Mouse (Mus musculus) left cerebral cortex, postnatal 36 days (tissue): ENCODE results near the gene Ccnd2. TPM values are rescaled to one million over a fixed set of nuclear protein-coding genes. Genes with fewer than 3 reads are reported as not detected.

ENCODE experiments used
- DNase-seq, 2 experiments: peaks; one replicate each; pipeline ENCODE4 v3.0.0; 2021 to 2022; ENCODE audit warnings: low spot score in 2 of 2, mixed read lengths in 1 of 2
- intact Hi-C: fragments of 180-260 bp; cut with DNase I; formaldehyde crosslinking; loops from one replicate; pipeline ENCODE4 v1.15.1; 2025
- total RNA-seq, 2 experiments: library from RNA; stranded (reverse); gene quantifications; 2 replicates each; pipeline ENCODE4 v1.2.3; 2021

The Ccnd2 gene
- total RNA-seq, 2 experiments from 2014 or later, result 86.5 to 89.5 TPM

DNA sequence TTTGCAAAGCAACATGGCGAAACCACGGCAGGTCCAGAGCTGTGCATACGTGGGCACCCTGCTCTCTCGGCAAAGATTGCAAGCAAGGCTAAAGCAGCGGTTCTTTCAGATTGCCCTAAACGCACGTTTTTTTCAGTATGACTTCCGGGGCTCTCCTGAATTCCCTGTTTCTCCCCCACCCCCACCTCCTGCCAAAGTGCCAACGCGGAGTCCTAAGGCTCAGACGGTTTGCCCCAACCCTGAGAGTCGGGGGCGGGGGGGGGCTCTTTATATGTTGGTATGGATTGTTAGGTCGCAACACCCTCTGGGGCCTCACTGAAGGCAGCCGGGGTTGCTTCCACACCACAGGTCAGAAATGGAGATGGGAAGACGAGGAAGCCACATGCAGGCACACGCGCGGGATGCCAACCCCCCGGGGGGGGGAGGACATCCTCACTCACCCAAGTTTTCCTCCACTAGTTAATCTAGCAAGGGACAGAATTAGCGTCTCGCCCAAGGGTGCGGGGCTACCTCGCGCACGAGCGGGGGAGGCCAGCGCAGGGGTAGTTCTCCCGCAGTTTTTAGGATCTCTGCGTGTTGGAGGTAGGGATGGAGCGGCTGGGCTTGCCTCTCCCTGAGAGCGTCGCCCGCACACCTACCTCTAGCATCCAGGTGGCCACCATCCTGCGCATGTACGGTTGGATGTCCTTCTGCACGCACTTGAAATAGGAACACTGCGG, 1.9 kb downstream of the Ccnd2 start:
- peak; percentile 56 to 68 for DNase-seq
- intact Hi-C loops, result loop anchor here (5.0 kb wide), 2 partner anchors 117 to 177 kb away; no protein-coding TSS in a partner anchor

DNA sequence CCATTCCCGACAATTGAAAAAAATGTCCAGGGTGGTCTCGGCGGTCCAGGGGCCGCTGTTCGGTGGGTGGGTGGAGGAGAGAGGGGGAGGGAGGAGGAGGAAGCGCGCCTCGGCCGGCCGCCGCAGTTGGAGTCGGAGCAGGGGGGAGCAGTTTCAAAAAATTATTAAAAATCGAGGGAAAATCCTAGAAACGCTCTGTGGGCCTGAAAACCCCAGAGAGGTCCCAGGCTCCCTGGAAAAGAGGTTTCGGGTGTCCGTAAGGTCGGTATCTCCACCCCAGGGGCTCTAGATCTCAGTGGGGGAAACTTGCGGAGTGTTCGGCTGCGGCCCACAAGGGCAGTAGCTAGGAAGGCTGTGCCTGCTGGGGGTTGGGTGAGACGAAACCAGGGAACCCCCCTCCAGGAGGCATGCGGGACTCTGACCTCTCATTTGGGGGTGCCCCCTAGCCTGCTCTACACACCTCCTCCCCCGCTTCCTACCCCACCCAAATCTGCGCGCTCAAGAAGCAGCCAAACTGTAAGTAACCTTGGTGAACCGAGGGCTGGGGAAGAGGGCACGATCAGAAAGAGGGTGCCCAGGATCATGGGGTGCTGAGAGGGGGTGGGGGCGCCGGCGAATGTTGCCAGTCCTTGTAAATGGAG, 2.6 kb downstream of the Ccnd2 start:
- no peak for DNase-seq
- intact Hi-C loops, result loop anchor here (5.0 kb wide), 1 partner anchor 178 kb away; no protein-coding TSS in a partner anchor

GRCm38 (mm10) chr6:127148526-127149302, 3.3 kb downstream of the Ccnd2 start:
- intact Hi-C loops, result loop anchor here (5.0 kb wide), 1 partner anchor 179 kb away; no protein-coding TSS in a partner anchor
- no peak for DNase-seq

DNA sequence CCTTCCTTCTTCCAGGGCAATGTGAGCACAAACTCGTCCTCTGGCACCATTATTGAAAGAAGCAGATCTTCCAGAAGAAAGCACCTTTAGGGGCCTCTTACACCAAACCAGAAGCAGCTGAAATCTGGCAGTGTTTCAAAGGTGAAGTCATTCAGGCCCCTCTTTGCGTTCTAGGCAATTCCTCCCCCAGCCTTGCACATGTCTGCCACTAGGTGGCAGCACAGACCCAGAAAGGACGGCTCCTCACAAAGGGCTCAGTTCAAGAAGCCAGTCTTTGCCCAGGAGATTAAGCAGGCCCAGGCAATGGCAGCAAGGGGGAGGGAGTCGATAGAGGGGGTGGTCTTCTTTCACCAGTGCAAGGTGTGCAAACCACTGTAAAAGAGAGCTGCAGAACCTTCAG, 4.3 kb downstream of the Ccnd2 start:
- peak; percentile 74 to 80 for DNase-seq
- intact Hi-C loops, result loop anchor here (1.0 to 5.0 kb wide), 3 partner anchors 180 to 299 kb away; partner anchors contain the start of gene Parp11

DNA sequence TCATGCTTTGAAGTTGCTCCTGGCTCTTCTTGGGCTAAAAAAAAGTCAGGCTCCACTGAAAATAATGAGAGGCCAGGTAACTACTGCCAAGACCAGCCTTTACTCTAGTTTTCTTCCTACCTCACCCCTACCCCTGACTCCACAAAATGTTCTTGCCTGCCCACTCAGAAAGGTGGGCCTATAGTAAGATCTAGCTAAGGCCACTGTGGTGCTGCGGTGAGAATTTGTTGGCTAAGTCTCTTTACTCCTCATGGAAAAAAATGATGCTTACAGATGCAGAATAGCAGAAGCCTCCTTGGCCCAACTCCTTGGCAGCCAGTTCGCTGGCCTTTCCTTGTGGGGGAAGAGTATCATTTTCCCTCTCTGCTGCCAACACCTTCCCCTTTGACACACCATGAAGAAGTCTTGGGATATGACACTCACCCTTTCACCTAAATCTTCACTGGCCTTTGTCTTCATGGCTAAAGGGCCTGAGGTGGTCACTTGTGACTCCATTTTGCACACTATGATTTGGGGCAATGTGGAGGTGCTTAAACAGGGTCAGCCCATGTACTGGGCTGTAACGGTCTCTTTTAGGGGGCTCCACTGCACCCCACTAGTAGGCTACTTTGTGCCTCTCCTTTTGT, 5.6 kb downstream of the Ccnd2 start:
- intact Hi-C loops, result loop anchor here (2.0 to 5.0 kb wide), 2 partner anchors 181 to 300 kb away; partner anchors contain the start of gene Parp11
- DNase-seq, result no peak

- DNase-seq, result no peak
- intact Hi-C loops, result loop anchor here (2.0 to 5.0 kb wide), 2 partner anchors 182 to 301 kb away; partner anchors contain the start of gene Parp11
These were observed 6.4 kb downstream of the Ccnd2 start for GRCm38 (mm10) chr6:127145464-127146190.

DNA sequence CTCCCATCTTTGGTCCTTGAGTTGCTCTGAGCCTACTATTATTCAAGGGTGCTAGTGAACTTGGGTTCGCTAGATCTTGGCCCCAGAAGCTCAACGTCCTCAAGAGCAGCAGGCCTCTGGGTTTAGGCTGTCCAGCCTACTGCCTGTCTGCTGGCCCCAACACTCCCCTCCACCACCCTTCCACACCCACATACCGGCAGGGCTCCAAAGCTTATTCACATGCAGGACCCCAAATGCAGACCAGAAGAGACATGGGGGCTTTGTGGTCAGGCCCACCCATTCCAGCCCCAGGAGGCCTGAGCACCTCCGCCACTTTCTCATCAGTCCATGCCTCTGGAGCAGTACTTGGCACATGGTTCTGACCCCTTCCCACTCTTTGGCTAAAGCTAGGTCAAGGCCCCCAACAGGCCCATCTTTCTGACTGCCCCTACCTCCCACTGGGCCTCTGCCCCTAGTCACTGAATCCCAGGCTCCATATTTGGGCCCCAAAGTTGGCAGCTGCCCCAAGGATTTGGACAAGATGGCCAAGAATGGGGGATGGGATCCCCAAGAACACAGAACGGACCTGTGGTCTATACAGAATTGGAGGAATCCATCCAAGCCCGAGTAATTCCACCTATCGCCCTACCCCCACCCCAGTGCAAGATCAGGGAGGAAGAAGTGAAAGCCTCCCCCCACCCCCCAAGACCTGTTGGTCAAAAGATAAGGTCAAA, 8.3 kb downstream of the Ccnd2 start:
- intact Hi-C loops, result no loop called here

DNA sequence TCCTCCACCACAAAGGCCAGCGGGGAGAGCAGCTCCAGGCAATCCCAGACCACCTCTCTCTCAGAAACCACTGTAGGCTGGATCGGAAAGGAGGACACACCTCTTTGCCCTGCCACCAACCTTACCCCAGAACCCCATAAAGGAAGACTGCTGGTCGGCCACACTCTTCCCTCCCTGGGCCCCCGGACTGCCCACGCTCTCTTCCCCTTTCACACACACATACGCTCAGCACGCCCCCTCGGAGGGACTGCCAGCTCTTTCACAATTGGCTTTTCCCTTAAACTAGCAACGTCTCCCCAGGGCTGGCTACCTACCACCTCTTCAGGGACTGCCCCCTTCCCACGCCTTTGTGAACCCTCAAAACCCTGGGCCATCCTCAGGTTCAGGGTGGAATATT, 8.9 kb downstream of the Ccnd2 start:
- intact Hi-C loops, result no loop called here
- DNase-seq, result no peak

More for the DNA sequence above, 8.3 kb downstream of the Ccnd2 start:
- no peak for DNase-seq

- DNase-seq, result no peak
- intact Hi-C loops, result no loop called here
These were observed 9.6 kb downstream of the Ccnd2 start for GRCm38 (mm10) chr6:127142154-127143123.

GRCm38 (mm10) chr6:127138962-127139361, 13.0 kb downstream of the Ccnd2 start:
- DNase-seq, result peak in 1 of 2 experiments; percentile 52
- intact Hi-C loops, result no loop called here

- intact Hi-C loops, result no loop called here
- DNase-seq, result no peak
These were observed 18.4 kb downstream of the Ccnd2 start for GRCm38 (mm10) chr6:127133433-127134245.

DNA sequence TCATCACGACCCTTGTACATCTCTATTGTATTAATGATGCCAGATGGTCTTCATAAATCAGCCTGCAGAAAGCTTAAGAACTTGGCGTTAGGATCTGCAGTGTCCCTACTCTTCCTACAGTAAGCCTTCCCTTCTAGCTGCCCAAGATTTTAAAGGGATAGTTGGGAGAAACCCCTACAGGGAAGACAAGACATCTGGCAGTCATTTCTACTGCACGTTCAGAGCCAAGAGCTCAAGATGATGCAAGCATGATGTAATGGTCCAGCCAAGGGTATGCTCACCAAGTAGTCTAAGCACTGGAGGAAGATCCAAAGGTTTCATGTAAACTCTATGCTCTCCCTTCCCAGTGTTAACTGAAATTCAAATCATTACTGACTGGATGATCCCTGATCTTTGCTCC, 19.3 kb downstream of the Ccnd2 start:
- DNase-seq, result no peak

GRCm38 (mm10) chr6:127131946-127132345, 20.0 kb downstream of the Ccnd2 start:
- DNase-seq, result no peak
- intact Hi-C loops, result no loop called here

More for the DNA sequence above, 19.3 kb downstream of the Ccnd2 start:
- intact Hi-C loops, result no loop called here

DNA sequence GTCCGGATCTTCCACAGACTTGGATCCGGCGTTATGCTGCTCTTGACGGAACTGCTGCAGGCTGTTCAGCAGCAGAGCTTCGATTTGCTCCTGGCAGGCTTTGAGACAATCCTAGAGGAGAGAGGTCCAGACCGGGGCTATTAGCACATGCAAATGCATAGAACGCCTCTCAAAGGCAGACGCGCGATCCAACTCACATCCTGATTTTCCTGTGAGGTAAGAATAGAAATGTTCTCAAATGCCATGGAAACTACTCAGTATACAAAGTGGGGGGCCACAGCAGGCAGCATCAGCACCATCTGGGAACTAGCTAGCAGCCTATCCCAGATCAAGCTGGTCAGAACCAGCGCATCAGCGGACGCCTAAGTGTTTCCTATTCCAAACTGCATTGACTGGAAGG, 21.6 kb downstream of the Ccnd2 start:
- intact Hi-C loops, result no loop called here
- DNase-seq, result no peak

DNA sequence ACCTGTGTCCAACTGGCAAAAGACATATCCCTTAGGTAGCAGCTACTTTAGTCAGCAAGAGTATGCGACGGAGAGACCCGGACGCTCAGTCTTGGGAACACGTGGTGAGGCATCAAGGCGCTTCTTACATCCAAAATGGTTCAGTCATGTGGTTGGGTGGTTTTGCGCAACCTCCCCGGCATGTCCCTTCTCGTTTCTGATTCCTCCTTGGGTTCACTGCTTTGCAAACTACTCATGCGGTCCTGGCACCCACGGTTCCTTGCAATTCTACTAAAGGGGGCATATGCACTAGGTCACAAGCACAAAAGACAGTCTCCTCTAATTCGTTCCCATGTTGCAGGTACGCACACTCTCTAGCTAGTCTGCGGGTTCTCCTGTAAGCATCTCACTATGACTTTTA, 22.3 kb downstream of the Ccnd2 start:
- intact Hi-C loops, result no loop called here
- DNase-seq, result no peak

DNA sequence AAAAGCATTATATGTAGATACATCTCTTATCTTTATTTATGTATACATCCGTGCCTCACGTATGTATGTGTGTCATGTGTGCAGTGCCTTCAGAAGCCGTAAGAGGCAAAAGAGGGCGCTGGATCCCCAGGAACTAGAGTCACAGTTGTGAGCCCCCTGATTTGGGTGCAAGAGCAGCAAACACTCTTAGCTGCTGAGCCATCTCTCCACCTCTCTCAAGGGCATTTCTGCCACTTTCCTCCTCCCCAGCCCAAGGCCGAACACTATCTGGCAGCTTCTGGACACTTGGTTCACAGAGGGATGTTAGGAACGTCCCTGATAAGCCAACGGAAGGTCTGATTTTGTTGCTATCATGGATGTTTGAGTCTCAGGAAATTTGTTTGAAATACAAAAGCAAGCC, 28.5 kb downstream of the Ccnd2 start:
- intact Hi-C loops, result no loop called here
- DNase-seq, result no peak
